Mouse (Mus musculus): ENCODE results near the gene Gm26558. TPM values are rescaled to one million over a fixed set of nuclear protein-coding genes. Genes with fewer than 3 reads are reported as not detected.

Gm26558 gene
- polyA plus RNA-seq, 1 experiment, result 0.20 TPM

- no peak for TF ChIP-seq CTCF (IDR thresholded peaks at IDR 0.05; ENCODE audit: borderline replicate concordance, control insufficient read depth, extremely low read depth, insufficient read depth, low read length, poor library complexity)
- no peak for TF ChIP-seq POLR2A (IDR thresholded peaks at IDR 0.05; ENCODE audit: control insufficient read depth, extremely low read depth, insufficient read depth, low read length, poor library complexity)
- 30% methylated on average over 7 of the region's 7 CpGs for WGBS
- no peak for DNase-seq
- Histone ChIP-seq H3K4me3 (ENCODE audit: control insufficient read depth, insufficient read depth, low read length) (no peak overlapping the region), H3K27me3 (ENCODE audit: control insufficient read depth, insufficient read depth, low read length) (no peaks in the 10 kb centered on the region), H3K27ac (ENCODE audit: control insufficient read depth, insufficient read depth, low read length) (no peak overlapping the region), H3K36me3 (ENCODE audit: control insufficient read depth, insufficient read depth, low read length) (no peaks in the 10 kb centered on the region), H3K4me1 (replicated peaks; ENCODE audit: control insufficient read depth, insufficient read depth, low read length) (no peaks in the 10 kb centered on the region)
Observed at GRCm38 (mm10) chr2:70614745-70615351, 47.1 kb downstream of the Gm26558 start.

Other genes starting within 250 kb of the Gm26558 start
- 0.08 and 0.12 TPM in 2 replicates for gene Sp5, start 187.2 kb downstream of the Gm26558 start, polyA plus RNA-seq (2012; rRNA removed)
- gene Erich2, start 153.3 kb downstream of the Gm26558 start, polyA plus RNA-seq (2012; rRNA removed), result 0.09 TPM in 1 of 2 replicates, not detected in the other
- gene Gad1, start 109.0 kb downstream of the Gm26558 start, polyA plus RNA-seq (2012; rRNA removed), result 1.1 and 2.9 TPM in 2 replicates
- gene Gorasp2, start 532 bp downstream of the Gm26558 start, polyA plus RNA-seq (2012; rRNA removed), result 106 and 117 TPM in 2 replicates
- gene Tlk1, start 163.6 kb upstream of the Gm26558 start, polyA plus RNA-seq (2012; rRNA removed), result 24.6 and 25.4 TPM in 2 replicates